Mouse (Mus musculus): Measurements from ENCODE around the gene Zfp592. TPM values are rescaled to one million over a fixed set of nuclear protein-coding genes. Genes with fewer than 3 reads are reported as not detected.
"Not testable (repeated sequence)": the region's sequence is repeated elsewhere in the genome, so short reads cannot be mapped to it uniquely, and the experiment has no call there.

Gene Zfp592
- polyA plus RNA-seq (2016; fragmentation: Nextera tagmentation; extraction: Ambion mirVana): 9.7 and 14.2 TPM in 2 replicates

- Histone ChIP-seq H3K36me3 (no peaks in the 10 kb centered on the region), H3K9me3 (no peaks in the 10 kb centered on the region), H3K4me3 (peak within 1 kb of the TSS; percentile 90), H3K27ac (peak within 1 kb of the TSS; percentile 96), H3K4me2 (replicated peaks) (peak within 1 kb of the TSS; percentile 88), H3K4me1 (peaks cover 35% of the 10 kb centered on the region), H3K27me3 (replicated peaks) (no peaks in the 10 kb centered on the region), H3K9ac (peak within 1 kb of the TSS; percentile 98)
- ATAC-seq (ENCODE audit: low FRiP score, low read depth): peak; percentile 92
- under 1% methylated on average over 92 of the region's 102 CpGs for WGBS
Measured at GRCm38 (mm10) chr7:80992980-80993833, at the start of gene Zfp592. Gene Zfp592, plus strand, starts transcription at chr7:80993681.

- Histone ChIP-seq H3K36me3 (peaks cover 5% of the 10 kb centered on the region), H3K4me3 (peak within 1 kb of the TSS; percentile 82), H3K4me2 (replicated peaks) (peak within 1 kb of the TSS; percentile 66), H3K27me3 (replicated peaks) (no peaks in the 10 kb centered on the region), H3K9ac (peak within 1 kb of the TSS; percentile 89), H3K9me3 (no peaks in the 10 kb centered on the region), H3K27ac (peak within 1 kb of the TSS; percentile 90), H3K4me1 (peaks cover 15% of the 10 kb centered on the region)
- ATAC-seq (ENCODE audit: low FRiP score, low read depth): peak; percentile 100
- WGBS: 2% methylated on average over 40 of the region's 44 CpGs
Measured at GRCm38 (mm10) chr7:80947445-80948350, 45.8 kb upstream of the Zfp592 start, which contains the start of gene Sec11a. Gene Sec11a, minus strand, starts transcription at chr7:80947780.

DNA sequence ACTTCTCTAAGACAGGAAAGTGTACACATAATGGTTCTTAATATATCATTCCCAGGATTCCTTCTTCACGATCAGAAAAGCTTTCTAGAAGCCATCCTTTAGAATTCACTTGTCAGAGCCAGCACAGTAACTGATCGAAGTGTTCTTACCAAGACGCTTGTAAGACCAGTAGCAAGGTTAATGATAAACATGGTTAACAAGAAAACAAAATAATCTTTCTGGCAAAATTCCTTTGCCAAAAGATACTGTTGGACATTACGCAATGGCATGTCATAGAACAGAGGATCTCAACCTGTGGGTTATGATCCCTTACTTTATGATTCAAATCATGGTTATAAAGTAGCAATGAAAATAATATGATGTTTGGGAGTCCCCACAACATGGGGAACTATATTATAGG lies 42.0 kb upstream of the Zfp592 start:
- Histone ChIP-seq H3K9ac (no peak overlapping the region), H3K27me3 (replicated peaks) (no peaks in the 10 kb centered on the region), H3K9me3 (no peaks in the 10 kb centered on the region), H3K27ac (no peak overlapping the region), H3K4me3 (no peak overlapping the region), H3K4me2 (replicated peaks) (no peak overlapping the region), H3K36me3 (no peaks in the 10 kb centered on the region), H3K4me1 (peaks cover 3% of the 10 kb centered on the region)
- WGBS: 87% methylated on average over 4 of the region's 4 CpGs
- no peak for ATAC-seq (ENCODE audit: low FRiP score, low read depth)

DNA sequence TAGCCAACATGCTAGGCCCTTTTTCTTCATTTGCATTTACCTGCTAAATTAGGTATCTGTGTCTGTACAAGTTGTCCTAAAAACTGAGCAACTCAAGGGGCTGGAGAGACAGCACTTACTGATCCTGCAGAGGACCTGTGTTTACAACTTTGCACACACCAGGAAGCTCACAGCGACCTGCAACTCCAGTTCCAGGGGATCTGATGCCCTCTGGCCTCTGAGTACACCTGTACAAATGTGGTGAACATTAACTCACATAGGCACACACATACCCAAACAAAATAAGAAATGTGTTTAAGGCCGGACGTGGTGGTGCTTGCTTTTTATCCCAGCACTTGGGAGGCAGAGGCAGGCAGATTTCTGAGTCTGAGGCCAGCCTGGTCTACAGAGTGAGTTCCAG lies 41.3 kb upstream of the Zfp592 start:
- WGBS: 68% methylated on average over 3 of the region's 3 CpGs
- H3K4me1 ChIP-seq: no peaks in the 10 kb centered on the region
- H3K9ac ChIP-seq: no peak overlapping the region
- no peak for ATAC-seq (ENCODE audit: low FRiP score, low read depth)
- H3K36me3 ChIP-seq: no peaks in the 10 kb centered on the region
- H3K27ac ChIP-seq: no peak overlapping the region
- no peaks in the 10 kb centered on the region for H3K27me3 ChIP-seq (replicated peaks)
- no peak overlapping the region for H3K4me3 ChIP-seq
- no peaks in the 10 kb centered on the region for H3K9me3 ChIP-seq
- no peak overlapping the region for H3K4me2 ChIP-seq (replicated peaks)

- H3K9me3 ChIP-seq: no peaks in the 10 kb centered on the region
- H3K4me1 ChIP-seq: no peaks in the 10 kb centered on the region
- H3K27ac ChIP-seq: no peak overlapping the region
- no peak for ATAC-seq (ENCODE audit: low FRiP score, low read depth)
- H3K4me2 ChIP-seq (replicated peaks): no peak overlapping the region
- 85% methylated on average over 2 of the region's 2 CpGs for WGBS
- H3K4me3 ChIP-seq: no peak overlapping the region
- H3K27me3 ChIP-seq (replicated peaks): no peaks in the 10 kb centered on the region
- H3K36me3 ChIP-seq: no peaks in the 10 kb centered on the region
- no peak overlapping the region for H3K9ac ChIP-seq
Measured at GRCm38 (mm10) chr7:80954251-80954650, 39.2 kb upstream of the Zfp592 start.

- H3K4me1 ChIP-seq: no peaks in the 10 kb centered on the region
- no peak overlapping the region for H3K27ac ChIP-seq
- H3K4me2 ChIP-seq (replicated peaks): no peak overlapping the region
- no peaks in the 10 kb centered on the region for H3K9me3 ChIP-seq
- ATAC-seq (ENCODE audit: low FRiP score, low read depth): no peak
- WGBS: 96% methylated on average over 2 of the region's 2 CpGs
- H3K27me3 ChIP-seq (replicated peaks): 0 out of 2 replicates have a peak, but pooled peaks cover 3% of the 10 kb centered on the region
- H3K36me3 ChIP-seq: no peaks in the 10 kb centered on the region
- no peak overlapping the region for H3K9ac ChIP-seq
- no peak overlapping the region for H3K4me3 ChIP-seq
Measured at GRCm38 (mm10) chr7:80956891-80957290, 36.6 kb upstream of the Zfp592 start.

DNA sequence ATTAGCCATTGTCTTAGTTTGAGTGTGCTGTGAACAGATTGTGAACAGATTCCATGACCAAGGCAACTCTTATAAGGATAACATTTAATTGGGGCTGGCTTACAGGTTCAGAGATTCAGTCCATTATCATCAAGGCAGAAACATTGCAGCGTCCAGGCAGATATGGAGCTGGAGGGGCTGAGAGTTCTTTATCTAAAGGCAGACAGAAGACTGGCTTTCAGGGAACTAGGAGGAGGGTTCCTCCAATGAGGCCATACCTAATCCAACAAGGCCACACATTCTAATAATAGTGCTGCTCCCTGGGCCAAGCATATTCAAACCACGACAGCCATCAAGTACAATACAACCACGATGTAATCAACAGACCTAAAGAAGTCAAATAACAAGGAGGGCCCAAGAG lies 34.5 kb upstream of the Zfp592 start:
- Histone ChIP-seq H3K4me3 (no peak overlapping the region), H3K27me3 (replicated peaks) (0 out of 2 replicates have a peak, but pooled peaks cover 3% of the 10 kb centered on the region), H3K4me1 (no peaks in the 10 kb centered on the region), H3K36me3 (no peaks in the 10 kb centered on the region), H3K9ac (no peak overlapping the region), H3K27ac (no peak overlapping the region), H3K4me2 (replicated peaks) (no peak overlapping the region), H3K9me3 (no peaks in the 10 kb centered on the region)
- WGBS: 92% methylated on average over 3 of the region's 3 CpGs
- ATAC-seq (ENCODE audit: low FRiP score, low read depth): no peak

DNA sequence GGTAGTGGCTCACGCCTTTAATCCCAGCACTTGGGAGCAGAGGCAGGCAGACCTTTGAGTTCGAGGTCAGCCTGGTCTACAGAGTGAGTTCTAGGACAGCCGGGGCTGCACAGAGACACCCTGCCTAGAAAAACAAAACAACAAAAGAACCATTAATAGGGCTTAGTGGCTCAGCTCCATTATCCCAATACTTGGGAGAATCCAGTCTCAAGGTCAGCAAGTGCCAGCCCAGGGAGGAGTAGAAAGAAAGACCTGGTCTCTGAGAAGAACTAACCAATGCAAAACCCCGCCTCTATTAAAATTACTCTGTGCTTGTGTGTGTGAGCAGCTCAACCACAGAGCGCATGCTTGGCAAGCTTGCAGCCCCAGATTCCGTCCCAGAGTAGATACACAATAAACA lies 30.7 kb upstream of the Zfp592 start:
- no peak for ATAC-seq (ENCODE audit: low FRiP score, low read depth)
- Histone ChIP-seq H3K36me3 (no peaks in the 10 kb centered on the region), H3K27me3 (replicated peaks) (0 out of 2 replicates have a peak, but pooled peaks cover 3% of the 10 kb centered on the region), H3K4me3 (no peak overlapping the region), H3K9ac (no peak overlapping the region), H3K4me1 (no peaks in the 10 kb centered on the region), H3K4me2 (replicated peaks) (no peak overlapping the region), H3K27ac (no peak overlapping the region), H3K9me3 (no peaks in the 10 kb centered on the region)
- WGBS: 66% methylated on average over 6 of the region's 6 CpGs

DNA sequence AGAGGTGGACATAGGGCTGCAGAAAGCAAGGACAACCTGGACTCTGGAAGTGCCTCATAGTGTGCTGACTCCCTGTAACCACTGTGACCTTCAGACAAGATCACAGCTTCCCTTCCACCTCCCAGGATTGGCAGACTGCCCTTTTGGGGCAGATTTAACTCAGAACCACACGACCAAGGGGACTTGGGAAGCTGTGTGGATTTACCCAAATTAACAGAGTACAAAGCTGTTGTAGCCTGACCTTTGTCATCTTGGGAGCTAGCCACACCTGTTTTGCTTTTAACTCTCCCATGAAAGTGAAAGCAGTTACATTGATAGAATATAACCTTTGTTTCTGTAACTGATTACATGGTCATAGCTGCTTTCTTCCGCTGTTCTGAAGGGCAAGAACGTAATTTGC lies 22.6 kb upstream of the Zfp592 start:
- Histone ChIP-seq H3K27me3 (replicated peaks) (no peaks in the 10 kb centered on the region), H3K4me1 (no peaks in the 10 kb centered on the region), H3K9me3 (no peaks in the 10 kb centered on the region), H3K9ac (no peak overlapping the region), H3K4me3 (no peak overlapping the region), H3K4me2 (replicated peaks) (no peak overlapping the region), H3K36me3 (no peaks in the 10 kb centered on the region), H3K27ac (no peak overlapping the region)
- WGBS: 76% methylated on average over 3 of the region's 3 CpGs
- no peak for ATAC-seq (ENCODE audit: low FRiP score, low read depth)

DNA sequence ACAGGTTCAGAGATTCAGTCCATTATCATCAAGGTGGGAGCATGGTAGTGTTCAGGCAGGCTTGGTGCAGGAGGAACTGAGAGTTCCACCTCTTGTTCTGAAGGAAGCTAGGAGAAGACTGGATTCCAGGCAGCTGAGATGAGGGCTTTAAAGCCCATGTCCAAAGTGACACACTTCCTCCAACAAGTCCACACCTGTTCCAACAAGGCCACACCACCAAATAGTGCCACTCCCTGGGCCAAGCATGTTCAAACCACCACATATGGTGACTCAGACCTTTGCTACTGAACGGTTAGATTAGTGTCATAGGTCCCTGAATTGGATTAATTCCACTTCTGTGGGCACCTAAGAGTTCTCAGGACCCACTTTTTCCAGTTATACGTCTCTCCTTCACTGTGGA lies 22.1 kb upstream of the Zfp592 start:
- H3K36me3 ChIP-seq: no peaks in the 10 kb centered on the region
- ATAC-seq (ENCODE audit: low FRiP score, low read depth): no peak
- 75% methylated on average over 2 of the region's 2 CpGs for WGBS
- no peaks in the 10 kb centered on the region for H3K4me1 ChIP-seq
- no peak overlapping the region for H3K9ac ChIP-seq
- H3K4me3 ChIP-seq: no peak overlapping the region
- no peak overlapping the region for H3K27ac ChIP-seq
- no peaks in the 10 kb centered on the region for H3K27me3 ChIP-seq (replicated peaks)
- no peaks in the 10 kb centered on the region for H3K9me3 ChIP-seq
- H3K4me2 ChIP-seq (replicated peaks): no peak overlapping the region

DNA sequence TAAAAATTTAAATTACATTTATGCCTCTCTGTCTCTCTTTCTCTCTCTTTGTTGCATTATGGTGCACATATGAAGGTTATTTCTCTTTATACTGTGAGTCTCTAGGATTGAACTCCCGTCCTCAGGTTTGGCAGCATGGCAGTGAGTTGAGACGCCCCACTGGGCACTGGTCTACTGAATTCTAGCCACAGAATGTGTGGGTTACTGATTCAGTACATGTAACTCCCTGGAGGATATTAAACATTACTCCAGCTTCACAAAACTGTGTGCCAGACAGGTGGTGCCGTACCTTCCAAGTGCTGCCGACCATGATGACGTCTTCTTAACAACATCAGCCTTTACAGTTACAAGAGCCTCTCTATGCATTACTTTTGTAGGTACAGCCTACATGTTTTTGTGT lies 21.4 kb upstream of the Zfp592 start:
- H3K27ac ChIP-seq: no peak overlapping the region
- 90% methylated on average over 5 of the region's 5 CpGs for WGBS
- ATAC-seq (ENCODE audit: low FRiP score, low read depth): no peak
- no peaks in the 10 kb centered on the region for H3K4me1 ChIP-seq
- H3K4me2 ChIP-seq (replicated peaks): no peak overlapping the region
- H3K9ac ChIP-seq: no peak overlapping the region
- no peaks in the 10 kb centered on the region for H3K9me3 ChIP-seq
- H3K27me3 ChIP-seq (replicated peaks): no peaks in the 10 kb centered on the region
- H3K4me3 ChIP-seq: no peak overlapping the region
- H3K36me3 ChIP-seq: no peaks in the 10 kb centered on the region

GRCm38 (mm10) chr7:80972920-80973637 lies 20.4 kb upstream of the Zfp592 start:
- H3K4me3 ChIP-seq; H3K9me3 ChIP-seq; H3K36me3 ChIP-seq; H3K4me1 ChIP-seq; H3K4me2 ChIP-seq (replicated peaks); ATAC-seq (ENCODE audit: low FRiP score, low read depth); H3K9ac ChIP-seq; H3K27me3 ChIP-seq (replicated peaks); H3K27ac ChIP-seq: not testable (repeated sequence)
- 88% methylated on average over 4 of the region's 4 CpGs for WGBS
